Mouse (Mus musculus) forebrain, embryonic 11.5 days (tissue): ENCODE measurements around the gene Klk8. TPM values are rescaled to one million over a fixed set of nuclear protein-coding genes. Genes with fewer than 3 reads are reported as not detected.

ENCODE experiments used
- ATAC-seq: fragments of 200-750 bp; cut with Nextera tagmentation; replicated peaks from 2 replicates; pipeline ENCODE4 v1.8.0; 2017; ENCODE audit warnings: moderate TSS enrichment; ENCODE audit not compliant: low FRiP score
- DNase-seq: peaks from one replicate; pipeline ENCODE4 v3.0.0-alpha.2; 2017; ENCODE audit warnings: low spot score
- H3K27ac ChIP-seq: fragments of 300-500 bp; sonication (generic); 2 replicates; pipeline ENCODE4 v1.5.1; 2014; ENCODE audit warnings: low read depth, low read length
- H3K27me3 ChIP-seq: fragments of 300-500 bp; sonication (generic); 2 replicates; pipeline ENCODE4 v1.6.1; 2014; ENCODE audit warnings: mild to moderate bottlenecking, low read length, mixed read lengths; ENCODE audit not compliant: control insufficient read depth, insufficient read depth
- H3K36me3 ChIP-seq: fragments of 300-500 bp; sonication (generic); 2 replicates; pipeline ENCODE4 v1.6.1; 2014; ENCODE audit warnings: mild to moderate bottlenecking, low read length, moderate library complexity, mixed read lengths; ENCODE audit not compliant: control insufficient read depth, insufficient read depth
- H3K4me1 ChIP-seq: fragments of 300-500 bp; sonication (generic); replicated peaks from 2 replicates; pipeline ENCODE4 v1.6.1; 2014; ENCODE audit warnings: low read length, mixed read lengths; ENCODE audit not compliant: control insufficient read depth, insufficient read depth
- H3K4me2 ChIP-seq: fragments of 300-500 bp; sonication (generic); 2 replicates; pipeline ENCODE4 v1.6.1; 2014; ENCODE audit warnings: low read depth, mild to moderate bottlenecking, low read length, moderate library complexity, mixed read lengths; ENCODE audit not compliant: severe bottlenecking
- H3K4me3 ChIP-seq: fragments of 300-500 bp; sonication (generic); 2 replicates; pipeline ENCODE4 v1.5.1; 2014; ENCODE audit warnings: low read depth, low read length
- H3K9ac ChIP-seq: fragments of 300-500 bp; sonication (generic); 2 replicates; pipeline ENCODE4 v1.6.1; 2014; ENCODE audit warnings: low read length
- H3K9me3 ChIP-seq: fragments of 300-500 bp; sonication (generic); 2 replicates; pipeline ENCODE4 v1.6.1; 2016; ENCODE audit warnings: low read length, mixed read lengths; ENCODE audit not compliant: control insufficient read depth
- WGBS: fragments of 180-500 bp; shearing (Covaris S2); extraction: QIAGEN DNeasy Blood & Tissue Kit; methylation state at CpG from one replicate; pipeline ENCODE4 v1.1.7; 2014; 5-methylcytosine and 5-hydroxymethylcytosine counted together
- polyA plus RNA-seq: library from polyadenylated mRNA; unstranded; fragments of >200 nt; fragmentation: Nextera tagmentation; extraction: Ambion mirVana; gene quantifications from 2 replicates; pipeline ENCODE4 v1.2.1, GENCODE M21; 2014

The Klk8 gene
- polyA plus RNA-seq, 1 experiment from 2014 or later: 9.1 TPM

DNA sequence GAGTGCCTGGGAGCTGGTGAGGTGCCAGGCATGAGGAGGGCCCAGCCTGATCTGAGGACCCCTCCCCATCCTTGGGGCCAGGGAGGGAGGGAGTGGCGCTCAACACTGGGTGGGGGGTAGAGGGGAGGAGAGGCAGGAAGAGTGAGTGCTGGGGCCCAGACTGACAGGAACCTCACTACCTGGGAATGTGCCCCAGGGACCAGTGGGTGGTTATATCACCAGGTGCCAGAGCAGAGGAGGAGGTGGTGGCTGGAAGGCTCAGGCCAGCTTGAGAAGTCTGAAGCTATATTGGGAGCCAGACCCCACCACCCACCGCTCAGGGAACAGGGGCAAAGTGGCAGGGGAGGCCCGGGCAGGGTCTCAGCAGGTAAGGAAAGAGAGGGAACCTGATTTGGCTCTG is 44.3 kb downstream of the Klk8 start, which contains the start of gene Klk5:
Gene Klk5, plus strand, starts transcription at position 271 of the 400 bp plus-strand sequence.
- H3K4me3 ChIP-seq: no peak within 1 kb of the TSS
- WGBS: 65% methylated on average over 3 of the region's 3 CpGs
- H3K36me3 ChIP-seq: no peaks in the 10 kb centered on the region
- H3K9ac ChIP-seq: no peak within 1 kb of the TSS
- no peak within 1 kb of the TSS for H3K4me2 ChIP-seq
- no peaks in the 10 kb centered on the region for H3K27me3 ChIP-seq
- H3K27ac ChIP-seq: no peak within 1 kb of the TSS
- ATAC-seq: no peak
- no peaks in the 10 kb centered on the region for H3K4me1 ChIP-seq
- no peaks in the 10 kb centered on the region for H3K9me3 ChIP-seq
- no peak for DNase-seq

DNA sequence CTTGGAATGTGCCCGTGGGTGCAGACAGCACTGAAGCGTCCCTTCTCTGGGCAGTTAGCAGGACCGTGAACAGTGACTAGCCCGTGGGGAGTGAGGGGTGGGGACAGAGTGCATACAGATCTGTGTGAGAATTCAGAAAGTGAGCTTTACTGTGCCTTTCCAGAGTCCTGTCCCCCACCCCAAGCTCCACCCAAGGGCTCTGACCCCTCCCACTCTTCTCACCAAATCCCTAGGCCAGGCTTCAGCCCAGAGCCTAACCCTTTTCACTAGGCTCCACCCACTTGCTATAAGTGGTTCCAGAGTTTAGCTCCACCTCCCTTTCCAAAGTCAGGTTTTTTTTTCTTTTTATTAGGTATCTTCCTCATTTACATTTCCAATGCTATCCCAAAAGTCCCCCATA is 46.4 kb downstream of the Klk8 start:
- Histone ChIP-seq H3K4me3 (no peak overlapping the region), H3K9me3 (no peaks in the 10 kb centered on the region), H3K4me1 (no peaks in the 10 kb centered on the region), H3K4me2 (no peak overlapping the region), H3K27ac (no peak overlapping the region), H3K36me3 (no peaks in the 10 kb centered on the region), H3K9ac (no peak overlapping the region), H3K27me3 (no peaks in the 10 kb centered on the region)
- no peak for ATAC-seq
- DNase-seq: no peak
- WGBS: 92% methylated on average over 4 of the region's 4 CpGs

DNA sequence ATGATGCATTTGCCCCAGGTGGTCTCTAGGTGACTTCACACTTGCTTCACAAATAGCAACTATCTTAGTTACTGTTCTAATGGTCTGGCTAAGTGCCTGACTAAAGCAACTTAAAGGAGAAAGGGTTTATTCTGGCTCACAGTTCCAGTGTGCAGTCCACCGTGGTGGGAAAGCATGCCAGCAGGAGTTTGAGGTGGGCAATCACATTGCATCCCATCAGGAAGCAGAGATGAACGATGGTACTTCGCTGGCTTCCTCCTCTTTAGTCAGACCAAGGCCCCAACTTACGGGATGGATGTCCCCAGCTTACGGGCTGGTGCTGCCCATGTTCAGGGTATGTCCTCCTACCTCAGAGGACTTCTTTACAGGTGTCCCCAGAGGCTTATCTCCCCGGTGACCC is 54.2 kb downstream of the Klk8 start:
- Histone ChIP-seq H3K4me2 (no peak overlapping the region), H3K27ac (no peak overlapping the region), H3K4me1 (no peaks in the 10 kb centered on the region), H3K4me3 (no peak overlapping the region), H3K9me3 (no peaks in the 10 kb centered on the region), H3K36me3 (no peaks in the 10 kb centered on the region), H3K9ac (no peak overlapping the region), H3K27me3 (no peaks in the 10 kb centered on the region)
- ATAC-seq (no peak), DNase-seq (no peak)
- WGBS: 84% methylated on average over 6 of the region's 6 CpGs

Other genes starting within 250 kb of the Klk8 start
- 6.7 and 6.8 TPM in 2 replicates for gene Zfp658, start 235.3 kb upstream of the Klk8 start, polyA plus RNA-seq
- 16.0 and 16.9 TPM in 2 replicates for gene Zfp719, start 218.0 kb upstream of the Klk8 start, polyA plus RNA-seq
- gene Zfp819, start 190.4 kb upstream of the Klk8 start, polyA plus RNA-seq: 0.92 and 1.0 TPM in 2 replicates
- gene Ceacam18, start 162.9 kb upstream of the Klk8 start, polyA plus RNA-seq: not detected in 2 replicates
- gene Siglece, start 137.4 kb upstream of the Klk8 start, polyA plus RNA-seq: 0.32 and 0.67 TPM in 2 replicates
- 13.7 and 14.3 TPM in 2 replicates for gene Ctu1, start 125.6 kb upstream of the Klk8 start, polyA plus RNA-seq
- not detected in 2 replicates for gene Klk14, start 107.2 kb upstream of the Klk8 start, polyA plus RNA-seq
- 0.40 TPM in 1 of 2 replicates, not detected in the other for gene Klk13, start 85.0 kb upstream of the Klk8 start, polyA plus RNA-seq
- gene Klk12, start 28.7 kb upstream of the Klk8 start, polyA plus RNA-seq: not detected in 2 replicates
- not detected in 2 replicates for gene Klk11, start 23.0 kb upstream of the Klk8 start, polyA plus RNA-seq
- gene Klk10, start 16.5 kb upstream of the Klk8 start, polyA plus RNA-seq: 0.17 and 0.20 TPM in 2 replicates
- not detected in 2 replicates for gene Klk9, start 5.7 kb upstream of the Klk8 start, polyA plus RNA-seq
- gene Klk7, start 13.7 kb downstream of the Klk8 start, polyA plus RNA-seq: not detected in 2 replicates
- not detected in 2 replicates for gene Klk6, start 26.9 kb downstream of the Klk8 start, polyA plus RNA-seq
- gene Klk5, start 44.4 kb downstream of the Klk8 start, polyA plus RNA-seq: 0.31 and 0.51 TPM in 2 replicates
- gene Klk4, start 83.6 kb downstream of the Klk8 start, polyA plus RNA-seq: not detected in 2 replicates
- not detected in 2 replicates for gene Klk15, start 136.2 kb downstream of the Klk8 start, polyA plus RNA-seq
- gene Klk1b8, start 153.1 kb downstream of the Klk8 start, polyA plus RNA-seq: not detected in 2 replicates
- not detected in 2 replicates for gene Klk1b1, start 169.2 kb downstream of the Klk8 start, polyA plus RNA-seq
- not detected in 2 replicates for gene Klk1b9, start 178.5 kb downstream of the Klk8 start, polyA plus RNA-seq
- gene Klk1b11, start 198.3 kb downstream of the Klk8 start, polyA plus RNA-seq: not detected in 2 replicates
- not detected in 2 replicates for gene Klk1b26, start 214.6 kb downstream of the Klk8 start, polyA plus RNA-seq